Mouse (Mus musculus) cerebellum, adult 2 months (tissue): ENCODE measurements around the gene Nrsn2. TPM values are rescaled to one million over a fixed set of nuclear protein-coding genes. Genes with fewer than 3 reads are reported as not detected.

Experiments
- DNase-seq, 2 experiments: peaks; one replicate each; pipeline ENCODE4 v3.0.0; 2021
- H3K27ac ChIP-seq: fragments of 200-500 bp; 2 replicates; pipeline ENCODE4 v1.5.1; 2012; ENCODE audit warnings: low read length, control low read depth, inconsistent platforms; ENCODE audit not compliant: insufficient read depth
- H3K27me3 ChIP-seq: fragments of 200-500 bp; 2 replicates; pipeline ENCODE4 v1.6.1; 2012; ENCODE audit warnings: inconsistent platforms, mild to moderate bottlenecking, low read length, moderate library complexity; ENCODE audit not compliant: control insufficient read depth, insufficient read depth
- H3K4me1 ChIP-seq: fragments of 200-500 bp; 2 replicates; pipeline ENCODE4 v1.6.1; 2011; ENCODE audit warnings: low read length; ENCODE audit not compliant: control insufficient read depth, insufficient read depth
- H3K4me3 ChIP-seq: fragments of 200-500 bp; replicated peaks from 2 replicates; pipeline ENCODE3; 2011; ENCODE audit warnings: mild to moderate bottlenecking, low read depth, low read length, control low read depth; ENCODE audit not compliant: insufficient read depth
- CTCF ChIP-seq: fragments of 200-500 bp; IDR thresholded peaks from 2 replicates; pipeline ENCODE4 v1.5.1; 2011; ENCODE audit warnings: low read depth, mild to moderate bottlenecking, control low read depth, low read length, moderate library complexity, borderline replicate concordance; ENCODE audit not compliant: insufficient read depth
- POLR2A ChIP-seq: fragments of 200-500 bp; IDR thresholded peaks from 2 replicates; pipeline ENCODE4 v1.6.1; 2011; ENCODE audit warnings: low read length, control low read depth, borderline replicate concordance; ENCODE audit not compliant: insufficient read depth
- WGBS: fragments of 180-500 bp; shearing (Covaris S2); methylation state at CpG from one replicate; pipeline ENCODE4 v1.1.7; 2018; 5-methylcytosine and 5-hydroxymethylcytosine counted together
- polyA plus RNA-seq: library from polyadenylated mRNA; depleted of rRNA; stranded (reverse); fragments of >200 nt; gene quantifications from 2 replicates; pipeline ENCODE4 v1.2.3, GENCODE M21; 2012

Gene Nrsn2
- polyA plus RNA-seq, 1 experiment, result 142 TPM

DNA sequence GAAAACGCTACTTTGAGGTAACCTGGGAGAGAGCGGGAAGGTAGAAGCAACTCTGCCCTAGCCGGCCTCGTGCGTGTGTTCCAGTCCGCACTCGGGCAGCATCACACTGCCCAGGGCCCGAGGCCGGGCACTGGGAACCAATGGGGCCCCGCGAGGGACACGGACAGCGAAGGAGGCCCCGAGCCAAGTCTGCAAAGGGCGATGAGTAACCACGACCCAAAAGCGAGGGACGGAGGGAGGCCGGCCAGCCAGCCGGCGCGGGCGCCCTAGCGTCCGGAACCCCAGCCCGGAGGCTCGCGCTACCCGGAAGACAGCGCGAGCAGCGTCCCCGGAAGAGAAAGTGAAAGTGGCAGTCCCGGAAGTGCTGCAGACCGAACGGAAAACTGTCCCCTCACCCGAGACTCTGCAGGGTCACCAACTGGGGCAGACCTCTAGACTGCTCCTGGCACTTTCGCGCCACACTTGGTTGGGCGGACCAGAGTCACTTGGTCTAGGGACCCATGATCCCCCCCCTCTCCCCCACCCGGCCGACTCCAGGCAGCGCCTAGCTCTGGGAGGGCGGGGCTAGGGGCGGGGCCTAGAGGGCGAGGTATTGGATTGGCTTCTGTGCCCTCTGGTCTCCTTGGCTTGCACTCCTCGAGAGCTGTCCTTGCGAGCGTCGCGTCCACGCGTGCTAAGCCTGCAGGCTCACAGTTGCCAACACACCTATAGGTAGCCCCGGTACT, 44.2 kb downstream of the Nrsn2 start, which contains the start of gene Rbck1:
Gene Rbck1 (minus strand): TSS at position 553 of the 725 bp plus-strand sequence.
- peak; percentile 92 to 93 for DNase-seq
- WGBS, result under 1% methylated on average over 54 of the region's 54 CpGs
- Histone ChIP-seq H3K27me3 (no peaks in the 10 kb centered on the region), H3K4me1 (peaks cover 3% of the 10 kb centered on the region; the same call in 1 of the 2 replicates), H3K27ac (peak within 1 kb of the TSS; percentile 64), H3K4me3 (peak within 1 kb of the TSS; percentile 65)
- TF ChIP-seq CTCF (no peak; the same call in 1 of the 2 replicates), POLR2A (peak; percentile 92)

GRCm38 (mm10) chr2:152330858-152331423, 45.5 kb downstream of the Nrsn2 start:
- no peak overlapping the region for H3K27ac ChIP-seq
- no peak for TF ChIP-seq POLR2A
- TF ChIP-seq CTCF, result no peak
- DNase-seq, result no peak
- H3K27me3 ChIP-seq, result no peaks in the 10 kb centered on the region
- peaks cover 3% of the 10 kb centered on the region; the same call in 1 of the 2 replicates for H3K4me1 ChIP-seq
- H3K4me3 ChIP-seq, result peak overlapping the region; percentile 23
- 34% methylated on average over 7 of the region's 7 CpGs for WGBS

DNA sequence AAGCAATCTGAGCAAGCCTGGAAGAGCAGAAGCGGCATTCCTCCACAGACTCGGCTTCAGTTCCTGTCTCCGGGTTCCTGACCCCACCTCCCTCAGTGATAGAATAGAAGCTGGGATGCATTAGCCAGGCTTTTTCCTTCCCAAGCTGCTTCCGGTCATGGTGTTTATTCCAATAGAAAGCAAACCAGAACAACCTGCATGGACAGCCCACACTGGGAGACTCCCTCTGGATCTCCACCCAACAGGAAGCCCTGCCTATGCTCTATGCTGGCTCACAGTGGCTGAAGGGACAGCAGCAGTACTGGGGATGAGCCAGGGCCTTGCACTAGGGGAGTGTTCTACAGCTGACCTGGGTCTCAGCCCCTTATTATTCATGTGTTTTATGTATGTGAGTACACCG, 48.5 kb downstream of the Nrsn2 start:
- no peak overlapping the region for H3K4me3 ChIP-seq
- no peaks in the 10 kb centered on the region for H3K27me3 ChIP-seq
- TF ChIP-seq CTCF, result no peak
- no peak for TF ChIP-seq POLR2A
- DNase-seq, result no peak
- no peak overlapping the region for H3K27ac ChIP-seq
- H3K4me1 ChIP-seq, result peaks cover 19% of the 10 kb centered on the region
- 77% methylated on average over 5 of the region's 5 CpGs for WGBS

DNA sequence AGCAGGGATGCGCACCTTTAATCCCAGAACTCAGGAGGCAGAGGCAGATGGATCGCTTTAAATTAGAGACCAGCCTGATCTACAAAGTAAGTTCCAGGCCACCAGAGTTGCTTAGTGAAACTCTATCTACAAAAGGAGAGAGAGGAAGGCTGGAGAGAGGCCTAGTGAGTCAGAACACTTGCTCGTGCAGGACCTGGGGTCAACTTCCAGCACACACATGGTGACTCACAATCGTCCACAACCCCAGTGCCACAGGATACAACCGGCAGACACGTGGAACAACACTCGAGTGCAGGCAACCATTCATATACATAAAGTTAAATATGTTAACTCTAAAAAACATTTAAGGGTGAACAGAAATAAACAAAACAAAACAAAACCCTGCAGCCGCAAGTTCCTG, 49.8 kb downstream of the Nrsn2 start:
- no peaks in the 10 kb centered on the region for H3K27me3 ChIP-seq
- peaks cover 19% of the 10 kb centered on the region for H3K4me1 ChIP-seq
- H3K4me3 ChIP-seq, result no peak overlapping the region
- 89% methylated on average over 8 of the region's 8 CpGs for WGBS
- DNase-seq, result no peak
- H3K27ac ChIP-seq, result no peak overlapping the region
- TF ChIP-seq POLR2A (no peak), CTCF (no peak)

DNA sequence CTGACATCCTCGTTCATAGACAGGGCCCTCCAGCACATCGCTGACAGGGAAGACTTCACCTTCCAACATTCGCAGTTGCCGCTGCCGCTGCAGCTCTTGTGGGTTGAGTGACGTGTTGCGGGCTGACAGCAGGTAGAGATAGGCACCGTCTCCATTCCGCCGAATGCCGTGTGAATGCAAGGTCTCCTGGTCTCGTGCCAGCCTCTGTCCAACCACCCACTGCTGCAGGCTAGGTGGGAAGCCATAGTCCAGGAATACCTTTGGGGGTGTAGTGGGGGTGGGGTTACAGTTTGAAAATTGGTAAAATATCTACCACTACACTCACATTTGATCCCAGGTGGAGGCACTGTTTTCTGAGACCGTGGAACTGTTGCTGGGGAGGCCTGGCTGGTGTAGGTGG, 50.3 kb downstream of the Nrsn2 start:
- no peak overlapping the region for H3K4me3 ChIP-seq
- 81% methylated on average over 13 of the region's 13 CpGs for WGBS
- H3K27me3 ChIP-seq, result no peaks in the 10 kb centered on the region
- no peak for DNase-seq
- TF ChIP-seq POLR2A (no peak), CTCF (no peak)
- H3K4me1 ChIP-seq, result peaks cover 19% of the 10 kb centered on the region
- H3K27ac ChIP-seq, result no peak overlapping the region

DNA sequence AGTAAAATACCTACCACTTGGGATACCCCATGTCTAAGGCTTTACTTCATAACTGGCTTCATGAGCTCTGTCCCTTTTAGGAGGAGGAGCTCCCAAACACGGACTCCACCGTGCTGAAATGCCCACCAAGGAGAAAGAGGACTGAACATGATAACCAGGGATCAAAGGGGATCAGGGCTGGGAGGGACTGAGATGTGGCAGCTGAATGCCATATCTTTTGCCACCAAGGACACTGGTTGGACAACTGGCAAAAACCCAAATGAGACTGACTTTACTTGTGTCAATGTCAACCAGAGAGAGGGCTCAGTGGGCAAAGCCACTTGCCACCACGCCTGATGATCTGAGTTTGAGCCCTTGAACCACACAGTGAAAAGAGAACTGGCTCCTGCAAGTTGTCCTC, 51.6 kb downstream of the Nrsn2 start:
- DNase-seq, result no peak
- H3K4me1 ChIP-seq, result peaks cover 16% of the 10 kb centered on the region
- H3K27ac ChIP-seq, result no peak overlapping the region
- 76% methylated on average over 3 of the region's 3 CpGs for WGBS
- H3K27me3 ChIP-seq, result no peaks in the 10 kb centered on the region
- TF ChIP-seq CTCF, result no peak
- no peak for TF ChIP-seq POLR2A
- no peak overlapping the region for H3K4me3 ChIP-seq

DNA sequence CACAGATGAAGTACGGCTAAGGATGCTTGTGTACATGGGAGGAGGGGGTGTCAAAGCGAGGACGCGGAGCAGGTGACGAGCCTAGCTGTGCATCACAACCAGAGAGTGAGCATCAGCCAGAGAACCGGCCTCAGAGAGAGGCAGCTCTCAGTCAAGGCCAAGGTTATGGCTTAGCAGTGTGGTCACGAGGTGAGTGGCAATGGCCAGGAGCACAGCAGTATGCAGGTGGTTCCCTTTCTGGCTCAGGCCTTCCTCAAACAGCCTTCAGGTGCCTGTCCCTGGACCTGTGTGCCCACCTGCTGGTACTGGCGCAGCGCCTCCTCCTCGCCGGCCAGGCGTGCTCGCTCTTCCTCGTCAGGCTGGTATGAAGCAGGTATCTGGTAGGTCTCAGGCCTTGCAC, 52.5 kb downstream of the Nrsn2 start:
- WGBS, result 30% methylated on average over 14 of the region's 14 CpGs
- H3K27ac ChIP-seq, result peak overlapping the region; percentile 27
- DNase-seq, result peak; percentile 74 to 82
- H3K4me1 ChIP-seq, result peaks cover 16% of the 10 kb centered on the region
- no peak for TF ChIP-seq CTCF
- TF ChIP-seq POLR2A, result no peak
- H3K4me3 ChIP-seq, result no peak overlapping the region
- H3K27me3 ChIP-seq, result no peaks in the 10 kb centered on the region

DNA sequence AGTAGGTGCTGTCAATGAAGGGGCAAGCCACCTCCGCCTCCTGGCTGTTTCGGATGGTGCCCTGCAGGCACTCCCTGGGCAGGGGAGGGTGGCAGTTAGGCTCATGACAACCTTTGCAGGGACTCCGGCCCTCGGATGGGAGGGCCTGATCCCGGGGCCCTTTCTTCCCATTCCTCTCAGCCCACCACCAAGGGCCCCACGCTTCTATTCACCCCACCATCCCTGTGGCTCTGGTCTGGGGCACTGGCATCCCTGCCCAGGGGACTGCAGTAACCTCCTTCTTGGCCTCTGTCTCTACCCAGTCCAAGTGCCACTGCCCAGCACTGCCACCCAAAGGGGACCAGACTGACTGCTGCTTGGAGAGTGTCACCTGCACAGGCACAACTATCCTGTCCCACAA, 54.2 kb downstream of the Nrsn2 start:
- no peak for DNase-seq
- 94% methylated on average over 6 of the region's 6 CpGs for WGBS

More for the DNA sequence above, 54.2 kb downstream of the Nrsn2 start:
- Histone ChIP-seq H3K27me3 (no peaks in the 10 kb centered on the region), H3K4me3 (no peak overlapping the region), H3K4me1 (peaks cover 16% of the 10 kb centered on the region), H3K27ac (no peak overlapping the region)
- TF ChIP-seq CTCF (no peak), POLR2A (no peak)
